Mouse (Mus musculus): Measurements from ENCODE around the gene Srr. TPM values are rescaled to one million over a fixed set of nuclear protein-coding genes. Genes with fewer than 3 reads are reported as not detected.

Srr gene
- polyA plus RNA-seq, 1 experiment from 2014 or later, result 24.0 TPM

DNA sequence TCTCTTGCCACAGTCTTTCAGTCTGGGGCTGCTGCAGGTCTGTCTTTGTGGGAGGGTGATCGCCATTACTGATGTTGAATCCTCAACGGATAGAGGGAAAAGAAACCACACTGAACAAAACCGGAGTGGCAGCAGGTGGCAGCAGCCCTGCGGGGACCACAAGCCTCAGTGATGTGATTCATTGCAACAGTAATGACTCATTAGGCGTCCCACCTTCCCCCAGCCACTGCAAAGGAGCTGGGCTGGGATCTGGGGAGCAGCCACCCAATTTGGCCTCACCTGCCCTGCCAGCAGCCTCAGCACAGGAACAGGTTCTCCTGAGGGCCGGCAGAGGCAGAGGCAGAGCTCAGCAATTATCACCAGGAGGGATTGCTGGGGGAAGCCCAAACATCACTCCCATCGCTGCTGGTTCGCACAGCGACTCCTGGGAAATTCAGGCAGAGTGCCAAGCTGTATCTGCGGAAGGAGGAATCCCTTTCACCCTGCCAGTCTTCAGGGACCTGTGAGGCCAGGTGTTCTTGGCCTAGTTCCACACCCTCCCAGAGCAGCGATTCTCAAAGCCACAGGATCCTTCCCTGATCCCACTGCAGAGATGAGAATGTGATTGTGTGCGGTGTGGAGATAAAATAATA, 54.6 kb downstream of the Srr start:
- no peak overlapping the region for H3K4me2 ChIP-seq (replicated peaks; ENCODE audit: low read depth, low read length)
- no peaks in the 10 kb centered on the region for H3K9me3 ChIP-seq (ENCODE audit: control insufficient read depth, low read length)
- 34% methylated on average over 12 of the region's 12 CpGs for WGBS
- no peak overlapping the region for H3K9ac ChIP-seq (ENCODE audit: low read depth, low read length)
- ATAC-seq (ENCODE audit: low FRiP score, low TSS enrichment), result no peak
- H3K4me1 ChIP-seq (ENCODE audit: control insufficient read depth, insufficient read depth, low read length), result peaks cover 6% of the 10 kb centered on the region; the same call in 1 of the 2 replicates
- no peak overlapping the region for H3K4me3 ChIP-seq (ENCODE audit: low read length)
- H3K27ac ChIP-seq (ENCODE audit: low read depth, low read length), result no peak overlapping the region
- no peaks in the 10 kb centered on the region for H3K36me3 ChIP-seq (ENCODE audit: control insufficient read depth, insufficient read depth, low read length)
- no peaks in the 10 kb centered on the region for H3K27me3 ChIP-seq (ENCODE audit: control insufficient read depth, insufficient read depth, low read length)

DNA sequence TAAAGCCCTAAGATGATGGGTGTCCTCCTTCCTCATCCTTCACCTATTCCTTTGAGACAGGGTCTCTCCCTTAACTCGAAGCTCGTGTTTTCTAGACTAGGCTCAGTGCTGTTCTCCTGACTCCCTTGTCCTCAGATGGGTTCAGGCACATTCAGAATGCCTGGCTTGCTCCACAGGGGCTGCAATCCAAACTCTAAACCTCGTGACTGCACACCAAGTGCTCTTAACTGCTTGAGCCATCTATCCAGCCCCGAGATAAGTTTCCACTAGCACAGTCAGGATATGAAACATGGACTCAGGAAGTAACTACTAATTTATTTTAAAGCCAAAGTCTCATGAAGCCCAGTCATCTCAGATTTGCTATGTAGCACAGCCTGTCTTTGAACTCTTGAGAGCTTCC, 55.2 kb downstream of the Srr start:
- Histone ChIP-seq H3K36me3 (ENCODE audit: control insufficient read depth, insufficient read depth, low read length) (no peaks in the 10 kb centered on the region), H3K9me3 (ENCODE audit: control insufficient read depth, low read length) (no peaks in the 10 kb centered on the region), H3K27me3 (ENCODE audit: control insufficient read depth, insufficient read depth, low read length) (no peaks in the 10 kb centered on the region), H3K9ac (ENCODE audit: low read depth, low read length) (no peak overlapping the region), H3K4me3 (ENCODE audit: low read length) (no peak overlapping the region), H3K4me1 (ENCODE audit: control insufficient read depth, insufficient read depth, low read length) (peaks cover 6% of the 10 kb centered on the region; the same call in 1 of the 2 replicates), H3K27ac (ENCODE audit: low read depth, low read length) (no peak overlapping the region), H3K4me2 (replicated peaks; ENCODE audit: low read depth, low read length) (no peak overlapping the region)
- ATAC-seq (ENCODE audit: low FRiP score, low TSS enrichment), result no peak
- WGBS, result 63% methylated on average over 4 of the region's 4 CpGs

- no peak for ATAC-seq (ENCODE audit: low FRiP score, low TSS enrichment)
- H3K27me3 ChIP-seq (ENCODE audit: control insufficient read depth, insufficient read depth, low read length), result no peaks in the 10 kb centered on the region
- 75% methylated on average over 6 of the region's 6 CpGs for WGBS
- H3K36me3 ChIP-seq (ENCODE audit: control insufficient read depth, insufficient read depth, low read length), result no peaks in the 10 kb centered on the region
- H3K4me2 ChIP-seq (replicated peaks; ENCODE audit: low read depth, low read length), result no peak overlapping the region
- peaks cover 6% of the 10 kb centered on the region; the same call in 1 of the 2 replicates for H3K4me1 ChIP-seq (ENCODE audit: control insufficient read depth, insufficient read depth, low read length)
- H3K9ac ChIP-seq (ENCODE audit: low read depth, low read length), result no peak overlapping the region
- H3K27ac ChIP-seq (ENCODE audit: low read depth, low read length), result no peak overlapping the region
- H3K9me3 ChIP-seq (ENCODE audit: control insufficient read depth, low read length), result no peaks in the 10 kb centered on the region
- no peak overlapping the region for H3K4me3 ChIP-seq (ENCODE audit: low read length)
Observed at GRCm38 (mm10) chr11:74869603-74870002, 56.1 kb downstream of the Srr start.

- H3K9me3 ChIP-seq (ENCODE audit: control insufficient read depth, low read length), result no peaks in the 10 kb centered on the region
- H3K4me1 ChIP-seq (ENCODE audit: control insufficient read depth, insufficient read depth, low read length), result 0 out of 2 replicates have a peak, but pooled peaks cover 4% of the 10 kb centered on the region
- no peaks in the 10 kb centered on the region for H3K27me3 ChIP-seq (ENCODE audit: control insufficient read depth, insufficient read depth, low read length)
- no peak overlapping the region for H3K4me3 ChIP-seq (ENCODE audit: low read length)
- H3K4me2 ChIP-seq (replicated peaks; ENCODE audit: low read depth, low read length), result no peak overlapping the region
- WGBS, result 89% methylated on average over 13 of the region's 13 CpGs
- no peak overlapping the region for H3K9ac ChIP-seq (ENCODE audit: low read depth, low read length)
- H3K36me3 ChIP-seq (ENCODE audit: control insufficient read depth, insufficient read depth, low read length), result no peaks in the 10 kb centered on the region
- H3K27ac ChIP-seq (ENCODE audit: low read depth, low read length), result no peak overlapping the region
- no peak for ATAC-seq (ENCODE audit: low FRiP score, low TSS enrichment)
Observed at GRCm38 (mm10) chr11:74868046-74868760, 57.5 kb downstream of the Srr start.

- H3K27ac ChIP-seq (ENCODE audit: low read depth, low read length), result no peak overlapping the region
- no peaks in the 10 kb centered on the region for H3K36me3 ChIP-seq (ENCODE audit: control insufficient read depth, insufficient read depth, low read length)
- H3K9me3 ChIP-seq (ENCODE audit: control insufficient read depth, low read length), result no peaks in the 10 kb centered on the region
- no peaks in the 10 kb centered on the region for H3K27me3 ChIP-seq (ENCODE audit: control insufficient read depth, insufficient read depth, low read length)
- WGBS, result 87% methylated on average over 2 of the region's 2 CpGs
- no peak overlapping the region for H3K9ac ChIP-seq (ENCODE audit: low read depth, low read length)
- no peak for ATAC-seq (ENCODE audit: low FRiP score, low TSS enrichment)
- 0 out of 2 replicates have a peak, but pooled peaks cover 4% of the 10 kb centered on the region for H3K4me1 ChIP-seq (ENCODE audit: control insufficient read depth, insufficient read depth, low read length)
- no peak overlapping the region for H3K4me2 ChIP-seq (replicated peaks; ENCODE audit: low read depth, low read length)
- H3K4me3 ChIP-seq (ENCODE audit: low read length), result no peak overlapping the region
Observed at GRCm38 (mm10) chr11:74867181-74867580, 58.6 kb downstream of the Srr start.

DNA sequence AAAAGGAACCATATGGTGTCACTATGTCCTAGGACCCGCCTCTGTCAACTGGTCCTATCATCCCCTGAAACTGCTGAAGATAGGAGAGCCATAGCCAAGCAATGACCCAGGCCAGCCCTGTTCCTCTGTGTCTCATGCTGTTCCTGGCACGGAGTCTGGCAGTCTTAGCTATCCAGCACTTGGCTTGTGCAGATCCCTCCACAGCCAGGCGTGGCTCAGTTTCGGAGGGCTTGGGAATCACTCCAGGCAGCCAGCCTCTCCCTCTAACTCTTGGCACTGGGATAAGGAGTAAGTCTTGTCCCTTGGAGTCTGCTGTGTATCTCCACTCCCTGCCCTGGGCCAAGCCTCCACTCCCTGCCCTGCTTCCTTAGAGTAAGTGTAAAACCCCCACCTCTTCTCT, 59.1 kb downstream of the Srr start:
- WGBS, result 83% methylated on average over 4 of the region's 4 CpGs
- no peak overlapping the region for H3K4me3 ChIP-seq (ENCODE audit: low read length)
- H3K9ac ChIP-seq (ENCODE audit: low read depth, low read length), result no peak overlapping the region
- no peak overlapping the region for H3K4me2 ChIP-seq (replicated peaks; ENCODE audit: low read depth, low read length)
- no peaks in the 10 kb centered on the region for H3K9me3 ChIP-seq (ENCODE audit: control insufficient read depth, low read length)
- no peak for ATAC-seq (ENCODE audit: low FRiP score, low TSS enrichment)
- no peaks in the 10 kb centered on the region for H3K27me3 ChIP-seq (ENCODE audit: control insufficient read depth, insufficient read depth, low read length)
- no peak overlapping the region for H3K27ac ChIP-seq (ENCODE audit: low read depth, low read length)
- H3K4me1 ChIP-seq (ENCODE audit: control insufficient read depth, insufficient read depth, low read length), result 0 out of 2 replicates have a peak, but pooled peaks cover 4% of the 10 kb centered on the region
- H3K36me3 ChIP-seq (ENCODE audit: control insufficient read depth, insufficient read depth, low read length), result no peaks in the 10 kb centered on the region

GRCm38 (mm10) chr11:74865252-74865651, 60.5 kb downstream of the Srr start:
- Histone ChIP-seq H3K9me3 (ENCODE audit: control insufficient read depth, low read length) (no peaks in the 10 kb centered on the region), H3K4me1 (ENCODE audit: control insufficient read depth, insufficient read depth, low read length) (no peaks in the 10 kb centered on the region), H3K27me3 (ENCODE audit: control insufficient read depth, insufficient read depth, low read length) (no peaks in the 10 kb centered on the region), H3K9ac (ENCODE audit: low read depth, low read length) (no peak overlapping the region), H3K4me2 (replicated peaks; ENCODE audit: low read depth, low read length) (no peak overlapping the region), H3K27ac (ENCODE audit: low read depth, low read length) (no peak overlapping the region), H3K4me3 (ENCODE audit: low read length) (no peak overlapping the region), H3K36me3 (ENCODE audit: control insufficient read depth, insufficient read depth, low read length) (no peaks in the 10 kb centered on the region)
- WGBS, result 83% methylated on average over 9 of the region's 9 CpGs
- ATAC-seq (ENCODE audit: low FRiP score, low TSS enrichment), result no peak

GRCm38 (mm10) chr11:74864421-74864820, 61.3 kb downstream of the Srr start:
- H3K9me3 ChIP-seq (ENCODE audit: control insufficient read depth, low read length), result no peaks in the 10 kb centered on the region
- H3K9ac ChIP-seq (ENCODE audit: low read depth, low read length), result no peak overlapping the region
- H3K27ac ChIP-seq (ENCODE audit: low read depth, low read length), result no peak overlapping the region
- ATAC-seq (ENCODE audit: low FRiP score, low TSS enrichment), result no peak
- H3K4me2 ChIP-seq (replicated peaks; ENCODE audit: low read depth, low read length), result no peak overlapping the region
- no peaks in the 10 kb centered on the region for H3K36me3 ChIP-seq (ENCODE audit: control insufficient read depth, insufficient read depth, low read length)
- WGBS, result 70% methylated on average over 9 of the region's 9 CpGs
- H3K4me1 ChIP-seq (ENCODE audit: control insufficient read depth, insufficient read depth, low read length), result no peaks in the 10 kb centered on the region
- no peaks in the 10 kb centered on the region for H3K27me3 ChIP-seq (ENCODE audit: control insufficient read depth, insufficient read depth, low read length)
- H3K4me3 ChIP-seq (ENCODE audit: low read length), result no peak overlapping the region

GRCm38 (mm10) chr11:74863471-74863870, 62.3 kb downstream of the Srr start:
- Histone ChIP-seq H3K4me3 (ENCODE audit: low read length) (no peak overlapping the region), H3K4me1 (ENCODE audit: control insufficient read depth, insufficient read depth, low read length) (no peaks in the 10 kb centered on the region), H3K27me3 (ENCODE audit: control insufficient read depth, insufficient read depth, low read length) (no peaks in the 10 kb centered on the region), H3K9ac (ENCODE audit: low read depth, low read length) (no peak overlapping the region), H3K4me2 (replicated peaks; ENCODE audit: low read depth, low read length) (no peak overlapping the region), H3K36me3 (ENCODE audit: control insufficient read depth, insufficient read depth, low read length) (no peaks in the 10 kb centered on the region), H3K27ac (ENCODE audit: low read depth, low read length) (no peak overlapping the region), H3K9me3 (ENCODE audit: control insufficient read depth, low read length) (no peaks in the 10 kb centered on the region)
- no peak for ATAC-seq (ENCODE audit: low FRiP score, low TSS enrichment)
- 25% methylated on average over 11 of the region's 11 CpGs for WGBS

All from kidney, embryonic 14.5 days (tissue).